Mouse (Mus musculus): ENCODE data around the gene Gm49510. TPM values are rescaled to one million over a fixed set of nuclear protein-coding genes. Genes with fewer than 3 reads are reported as not detected.

Gene Gm49510
- total RNA-seq, 2 experiments from 2014 or later, result not detected

- DNase-seq (ENCODE audit: low spot score), result no peak
These were observed 21.6 kb upstream of the Gm49510 start for GRCm38 (mm10) chr15:78877810-78878390.

DNA sequence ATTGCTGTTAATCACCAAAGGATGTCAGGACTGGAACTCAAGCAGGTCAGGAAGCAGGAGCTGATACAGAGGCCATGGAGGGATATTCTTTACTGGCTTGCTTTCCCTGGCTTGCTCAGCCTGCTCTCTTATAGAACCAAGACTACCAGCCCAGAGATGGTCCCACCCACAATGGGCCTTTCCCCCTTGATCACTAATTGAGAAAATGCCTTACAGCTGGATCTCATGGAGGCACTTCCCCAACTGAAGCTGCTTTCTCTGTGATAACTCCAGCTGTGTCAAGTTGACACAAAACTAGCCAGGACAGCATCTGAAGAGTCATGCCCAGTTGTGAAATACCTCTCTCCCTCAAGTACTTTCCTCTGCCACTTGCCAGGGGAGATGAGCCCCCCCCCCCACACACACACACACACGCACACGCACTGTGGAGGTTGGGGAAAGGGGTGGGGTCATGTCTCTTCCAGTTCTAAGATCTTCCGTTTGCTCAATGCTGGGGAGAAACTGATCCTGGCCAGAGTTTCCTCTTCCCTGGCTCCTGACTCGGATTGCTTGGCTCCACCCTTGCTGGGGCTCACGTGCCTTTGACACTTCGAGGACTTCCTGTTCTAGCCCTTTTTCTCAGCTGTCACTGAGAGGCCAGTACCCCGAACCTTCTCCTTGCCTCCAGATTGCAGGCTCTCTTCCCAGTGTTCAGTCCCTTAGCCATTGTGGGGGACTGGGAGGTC lies 20.5 kb upstream of the Gm49510 start:
- DNase-seq (ENCODE audit: low spot score), result peak; percentile 38

- no peak for DNase-seq (ENCODE audit: low spot score)
These were observed 19.0 kb upstream of the Gm49510 start for GRCm38 (mm10) chr15:78880432-78880831.

GRCm38 (mm10) chr15:78881828-78882227 lies 17.6 kb upstream of the Gm49510 start:
- no peak for DNase-seq (ENCODE audit: low spot score)

GRCm38 (mm10) chr15:78889401-78889853 lies 10.0 kb upstream of the Gm49510 start:
- DNase-seq (ENCODE audit: low spot score), result no peak

GRCm38 (mm10) chr15:78892440-78892839 lies 7.0 kb upstream of the Gm49510 start:
- no peak for DNase-seq (ENCODE audit: low spot score)

DNA sequence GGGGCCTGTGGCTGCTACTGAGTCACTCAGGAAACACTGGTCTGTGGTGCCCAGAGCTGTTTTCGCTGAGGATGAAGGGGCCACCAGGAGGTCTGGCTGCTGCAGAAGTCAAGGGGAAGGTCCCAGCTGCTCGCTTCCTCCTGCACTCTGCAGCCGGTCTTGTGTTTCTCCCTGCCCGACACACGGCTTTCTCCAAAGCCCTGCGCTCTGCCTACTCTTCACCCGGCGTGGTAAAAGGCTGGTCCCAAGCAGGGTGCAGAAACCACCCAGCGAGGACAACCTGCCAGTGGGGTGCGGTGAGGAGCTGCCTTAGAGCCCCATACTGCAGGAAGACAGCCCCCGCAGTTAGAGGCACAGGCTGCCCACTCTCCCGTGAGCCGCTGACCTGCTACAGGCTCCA lies 4.7 kb upstream of the Gm49510 start:
- DNase-seq (ENCODE audit: low spot score), result no peak

- no peak for DNase-seq (ENCODE audit: low spot score)
These were observed 3.7 kb upstream of the Gm49510 start for GRCm38 (mm10) chr15:78895741-78896140.

GRCm38 (mm10) chr15:78896149-78896548 lies 3.3 kb upstream of the Gm49510 start:
- no peak for DNase-seq (ENCODE audit: low spot score)

- DNase-seq (ENCODE audit: low spot score), result no peak
These were observed 2.0 kb upstream of the Gm49510 start for GRCm38 (mm10) chr15:78897488-78897887.

DNA sequence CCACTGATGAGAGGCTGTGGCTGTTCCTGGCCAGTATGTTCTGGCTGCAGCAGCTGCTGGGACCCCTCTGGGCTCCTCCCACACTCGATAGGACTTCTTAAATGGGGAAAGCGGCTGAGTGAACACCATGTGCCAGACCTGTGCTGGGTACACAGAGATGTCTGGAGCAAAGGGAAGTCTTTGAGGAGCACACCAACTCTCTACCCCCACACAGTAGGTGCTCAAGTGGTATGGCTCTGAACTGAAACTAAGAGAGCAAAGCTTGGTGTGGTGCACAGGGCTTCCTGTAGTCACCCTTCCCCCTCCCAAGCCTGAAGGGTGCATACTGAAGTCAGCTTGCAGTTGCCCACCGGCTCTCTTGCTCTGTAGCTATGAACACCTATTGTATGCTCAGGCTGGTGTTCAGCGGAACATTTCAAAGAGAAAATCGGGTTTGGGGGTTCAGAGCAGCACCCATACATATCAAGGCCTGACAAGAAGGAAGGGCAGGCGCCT lies 913 bp upstream of the Gm49510 start:
- no peak for DNase-seq (ENCODE audit: low spot score)

DNA sequence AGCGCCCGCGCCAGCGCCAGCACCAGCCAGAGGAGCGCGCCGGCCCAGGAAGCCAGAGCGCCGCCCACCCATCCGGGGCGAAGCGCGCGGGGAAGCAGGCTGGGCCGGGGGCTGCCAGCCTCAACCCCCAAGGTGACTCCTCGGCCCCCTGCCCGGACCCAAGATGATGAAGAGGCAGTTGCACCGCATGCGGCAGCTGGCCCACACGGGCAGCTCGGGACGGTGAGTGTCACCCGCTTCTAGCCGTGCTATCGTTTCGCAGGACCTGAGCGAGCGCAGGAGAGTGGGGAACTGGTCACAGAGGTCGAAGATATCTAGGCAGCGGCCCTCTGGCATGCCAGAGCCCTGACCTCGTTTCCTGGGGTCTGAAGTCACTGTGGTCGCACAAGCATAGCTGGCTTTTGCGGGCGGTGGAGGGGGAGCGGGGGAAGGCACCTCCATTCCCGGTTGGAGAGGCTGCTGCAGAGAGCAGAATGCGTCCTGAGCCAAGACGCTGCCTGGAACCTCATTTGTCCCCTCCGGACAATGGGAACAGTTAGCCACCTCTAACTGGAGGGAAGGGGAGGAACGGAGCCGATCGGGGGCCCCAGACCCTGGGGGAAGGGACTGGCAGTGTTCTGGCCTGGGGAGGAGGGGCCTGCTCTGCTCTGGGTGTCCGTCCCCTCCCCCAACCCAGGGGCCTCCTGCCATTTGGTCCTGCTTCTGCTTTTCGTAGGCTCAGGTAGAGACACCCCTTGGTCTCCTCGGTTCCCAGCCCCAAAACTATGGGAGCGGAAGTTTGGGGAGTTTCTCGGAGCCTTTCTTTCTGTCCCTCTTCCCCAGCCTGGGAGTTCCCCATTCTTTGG lies 495 bp downstream of the Gm49510 start, which contains the start of gene Sh3bp1:
TSS of gene Sh3bp1 (plus strand) at position 29 of the 845 bp plus-strand sequence.
- DNase-seq (ENCODE audit: low spot score), result peak; percentile 51

DNA sequence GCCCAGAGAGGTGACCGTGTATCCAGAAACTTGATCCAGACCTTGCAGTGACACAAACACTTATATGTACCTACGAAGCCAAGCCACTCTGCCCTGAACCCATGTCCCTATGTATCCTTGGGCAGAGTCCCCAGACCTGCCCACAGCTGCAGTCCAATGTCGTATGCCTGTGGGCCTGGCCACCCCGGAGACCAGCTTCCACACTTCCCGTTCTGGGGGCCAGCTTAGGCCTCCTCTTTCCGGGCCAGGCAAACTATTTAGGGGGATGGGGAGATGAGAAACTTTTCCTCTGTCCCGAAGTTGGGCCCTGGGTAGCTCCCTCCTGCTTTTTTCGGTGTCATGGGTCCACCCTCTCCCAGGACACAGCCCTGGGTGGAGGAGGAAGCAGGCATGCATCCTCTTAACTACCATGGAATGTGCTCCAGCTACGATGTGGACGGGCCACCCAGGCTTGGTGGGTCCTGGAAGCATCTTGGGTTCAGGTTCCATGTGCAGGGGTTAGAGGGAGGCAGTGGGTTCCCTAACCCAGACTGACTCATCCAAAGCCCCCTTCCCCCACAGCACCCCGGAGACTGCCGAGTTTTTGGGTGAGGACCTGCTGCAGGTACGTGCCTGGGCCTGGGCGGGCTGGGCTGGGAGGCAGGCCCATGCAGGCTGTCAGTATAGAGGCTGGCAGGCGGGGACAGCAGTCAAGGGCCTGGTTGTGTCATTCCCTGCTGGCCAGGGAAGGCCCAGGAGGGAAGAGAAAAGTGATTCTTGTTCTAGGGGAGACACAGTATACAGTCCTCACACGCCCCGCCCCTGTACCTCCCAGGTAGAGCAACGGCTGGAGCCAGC lies 1.3 kb downstream of the Gm49510 start:
- no peak for DNase-seq (ENCODE audit: low spot score)

GRCm38 (mm10) chr15:78901422-78901789 lies 1.9 kb downstream of the Gm49510 start:
- no peak for DNase-seq (ENCODE audit: low spot score)

DNA sequence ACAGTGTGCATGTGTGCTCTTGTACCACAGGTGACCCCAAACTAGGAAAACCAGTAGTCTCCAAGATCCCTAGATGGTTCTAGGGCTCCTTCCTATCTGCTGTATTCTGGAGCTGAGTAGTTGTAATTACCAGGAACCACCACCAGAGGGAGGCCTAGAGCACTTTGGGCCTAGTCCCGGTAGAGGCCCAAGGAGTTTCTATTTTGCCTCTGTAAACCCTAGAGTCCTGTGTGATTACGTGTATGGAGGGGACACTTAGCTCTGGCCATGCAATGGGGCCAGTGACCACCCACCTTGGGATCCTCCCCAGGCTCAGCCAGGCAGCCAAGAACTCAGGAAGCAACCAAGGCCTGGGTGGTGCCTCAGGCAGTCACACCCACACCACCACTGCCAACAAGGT lies 3.8 kb downstream of the Gm49510 start:
- DNase-seq (ENCODE audit: low spot score), result peak; percentile 84

DNA sequence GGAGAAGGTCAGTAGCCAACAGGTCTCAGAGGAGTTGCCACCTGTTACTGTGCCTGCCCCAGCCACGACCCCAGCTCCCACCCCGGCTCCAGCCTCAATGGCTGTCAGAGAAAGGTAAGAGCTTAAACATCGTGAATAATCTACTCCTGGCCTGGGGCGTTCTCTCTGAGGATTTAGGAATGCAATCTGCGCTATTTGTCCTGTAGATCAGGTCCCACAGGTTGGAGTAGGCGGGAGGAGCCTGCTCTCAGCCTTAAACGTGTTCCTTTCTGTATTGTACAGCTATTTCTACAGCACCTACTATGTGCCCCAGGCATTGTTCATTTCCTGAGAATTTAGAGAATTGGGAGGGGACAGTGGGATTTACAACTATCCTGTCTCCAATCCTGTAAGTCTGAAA lies 8.9 kb downstream of the Gm49510 start:
- DNase-seq (ENCODE audit: low spot score), result no peak

DNA sequence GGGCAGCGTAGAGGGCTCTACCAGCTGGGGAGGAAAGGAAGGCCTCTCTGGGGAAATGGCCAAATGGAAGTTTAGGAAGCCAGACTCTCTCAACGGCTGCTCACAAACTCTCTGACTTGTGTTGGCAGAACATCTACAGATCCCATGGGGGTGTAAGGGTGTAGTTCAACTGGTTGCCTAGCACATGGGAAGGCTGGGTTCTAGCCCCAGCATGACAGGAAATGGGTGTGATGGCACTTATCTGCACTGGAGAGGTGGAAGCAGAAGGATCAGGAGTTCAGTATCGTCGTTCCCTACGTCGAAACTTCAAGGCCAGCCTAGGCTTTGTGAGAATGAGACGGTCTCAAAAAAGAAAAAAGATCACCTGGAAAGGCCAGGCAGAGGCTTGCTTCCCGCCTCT lies 9.5 kb downstream of the Gm49510 start:
- DNase-seq (ENCODE audit: low spot score), result no peak

DNA sequence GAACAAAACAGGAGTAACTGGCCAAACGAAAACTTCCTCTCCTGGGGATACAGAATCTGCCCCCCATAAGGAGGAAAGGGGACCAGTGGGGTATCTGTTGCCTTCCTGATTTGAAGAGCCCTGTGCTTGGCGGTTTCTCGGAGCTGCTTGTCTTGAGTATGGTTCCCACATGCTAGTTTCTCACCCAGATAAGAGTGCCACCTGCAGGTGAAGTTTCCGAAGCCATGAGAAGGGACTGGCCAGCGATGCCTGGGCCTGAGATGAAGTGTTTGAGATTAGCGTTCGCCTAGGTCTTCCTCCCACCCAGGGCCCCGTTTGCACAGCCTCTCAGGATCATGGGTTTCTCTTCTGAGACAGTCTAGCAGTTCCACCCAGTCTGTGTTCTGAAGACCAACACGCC lies 12.6 kb downstream of the Gm49510 start:
- no peak for DNase-seq (ENCODE audit: low spot score)

DNA sequence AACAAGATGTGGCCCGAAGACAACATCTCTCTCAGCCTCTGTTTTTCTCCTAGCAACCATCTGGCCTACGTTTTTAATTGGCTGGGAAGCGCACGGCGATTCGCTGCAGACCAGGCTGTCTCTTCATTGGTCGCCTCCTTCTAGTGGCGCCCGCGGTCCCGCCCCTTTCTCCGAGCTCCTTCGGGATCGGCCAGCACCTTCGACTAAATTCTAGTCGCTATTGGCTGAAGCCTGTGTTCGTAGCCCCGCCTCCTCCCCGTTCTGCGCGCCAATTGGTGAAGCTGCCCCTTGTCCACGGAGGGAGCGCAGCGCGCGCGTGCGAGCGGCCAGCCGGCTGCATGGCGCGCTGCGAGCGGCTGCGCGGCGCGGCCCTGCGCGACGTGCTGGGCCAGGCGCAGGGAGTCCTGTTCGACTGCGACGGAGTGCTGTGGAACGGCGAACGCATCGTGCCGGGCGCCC lies 14.2 kb downstream of the Gm49510 start, which contains the start of gene Pdxp:
TSS of gene Pdxp (plus strand) at position 288 of the 459 bp plus-strand sequence.
- DNase-seq (ENCODE audit: low spot score), result peak; percentile 93

DNA sequence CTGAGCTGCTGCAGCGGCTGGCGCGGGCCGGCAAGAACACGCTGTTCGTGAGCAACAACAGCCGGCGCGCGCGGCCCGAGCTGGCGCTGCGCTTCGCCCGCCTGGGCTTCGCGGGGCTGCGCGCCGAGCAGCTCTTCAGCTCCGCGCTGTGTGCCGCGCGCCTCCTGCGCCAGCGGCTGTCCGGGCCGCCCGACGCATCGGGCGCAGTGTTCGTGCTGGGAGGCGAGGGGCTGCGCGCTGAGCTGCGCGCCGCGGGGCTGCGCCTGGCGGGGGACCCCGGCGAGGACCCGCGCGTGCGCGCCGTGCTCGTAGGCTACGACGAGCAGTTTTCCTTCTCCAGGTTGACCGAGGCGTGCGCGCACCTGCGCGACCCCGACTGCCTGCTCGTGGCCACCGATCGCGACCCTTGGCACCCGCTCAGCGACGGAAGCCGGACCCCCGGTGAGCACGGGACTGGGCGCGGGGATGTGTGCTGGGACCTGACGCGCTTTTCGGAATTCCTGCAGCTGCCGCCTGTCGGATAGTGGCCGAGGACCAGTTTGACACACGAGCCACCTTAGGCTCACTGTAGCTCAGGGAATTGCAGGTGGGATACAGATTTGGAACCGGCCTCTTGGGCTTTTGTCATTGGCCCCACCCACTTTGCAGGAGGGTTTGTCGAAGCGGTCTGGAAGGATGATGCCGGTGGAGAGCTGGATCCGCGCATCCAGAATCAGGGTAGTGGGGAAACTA lies 14.8 kb downstream of the Gm49510 start:
- no peak for DNase-seq (ENCODE audit: low spot score)
